Mouse (Mus musculus): ENCODE measurements around the gene Usp46. TPM values are rescaled to one million over a fixed set of nuclear protein-coding genes. Genes with fewer than 3 reads are reported as not detected.
"Not testable (repeated sequence)": the region's sequence is repeated elsewhere in the genome, so short reads cannot be mapped to it uniquely, and the experiment has no call there.

The Usp46 gene
- total and polyA plus RNA-seq, 2 experiments from 2014 or later: 36.2 to 55.6 TPM

- Histone ChIP-seq H3K27me3 (ENCODE audit: insufficient read depth, low read length) (no peaks in the 10 kb centered on the region), H3K4me1 (ENCODE audit: insufficient read depth, low read length) (no peaks in the 10 kb centered on the region), H3K9ac (replicated peaks; ENCODE audit: low read length, poor library complexity, severe bottlenecking) (no peak overlapping the region), H3K4me3 (ENCODE audit: low read depth, low read length) (no peak overlapping the region), H3K4me2 (ENCODE audit: low read depth, low read length, poor library complexity, severe bottlenecking) (no peak overlapping the region), H3K27ac (ENCODE audit: low read depth, low read length) (no peak overlapping the region), H3K36me3 (ENCODE audit: insufficient read depth, low read length) (no peaks in the 10 kb centered on the region), H3K9me3 (ENCODE audit: low read length) (no peaks in the 10 kb centered on the region)
- no peak for TF ChIP-seq CTCF (IDR thresholded peaks at IDR 0.05)
- DNase-seq (ENCODE audit: low spot score) (no peak), ATAC-seq (ENCODE audit: low FRiP score) (no peak)
- 40% methylated on average over 7 of the region's 7 CpGs for WGBS
These were observed 98.1 kb downstream of the Usp46 start for GRCm38 (mm10) chr5:73970024-73970628.

GRCm38 (mm10) chr5:73969338-73969737 is 98.9 kb downstream of the Usp46 start:
- Histone ChIP-seq H3K27me3 (ENCODE audit: insufficient read depth, low read length) (no peaks in the 10 kb centered on the region), H3K27ac (ENCODE audit: low read depth, low read length) (no peak overlapping the region), H3K4me1 (ENCODE audit: insufficient read depth, low read length) (no peaks in the 10 kb centered on the region), H3K9ac (replicated peaks; ENCODE audit: low read length, poor library complexity, severe bottlenecking) (no peak overlapping the region), H3K4me2 (ENCODE audit: low read depth, low read length, poor library complexity, severe bottlenecking) (no peak overlapping the region), H3K4me3 (ENCODE audit: low read depth, low read length) (no peak overlapping the region), H3K9me3 (ENCODE audit: low read length) (no peaks in the 10 kb centered on the region), H3K36me3 (ENCODE audit: insufficient read depth, low read length) (no peaks in the 10 kb centered on the region)
- no peak for TF ChIP-seq CTCF (IDR thresholded peaks at IDR 0.05)
- DNase-seq (ENCODE audit: low spot score): no peak
- WGBS: 91% methylated on average over 8 of the region's 8 CpGs
- ATAC-seq (ENCODE audit: low FRiP score): no peak

- Histone ChIP-seq H3K27me3 (ENCODE audit: insufficient read depth, low read length) (no peaks in the 10 kb centered on the region), H3K9me3 (ENCODE audit: low read length) (no peaks in the 10 kb centered on the region), H3K36me3 (ENCODE audit: insufficient read depth, low read length) (no peaks in the 10 kb centered on the region), H3K4me2 (ENCODE audit: low read depth, low read length, poor library complexity, severe bottlenecking) (no peak overlapping the region), H3K27ac (ENCODE audit: low read depth, low read length) (no peak overlapping the region), H3K4me1 (ENCODE audit: insufficient read depth, low read length) (no peaks in the 10 kb centered on the region), H3K4me3 (ENCODE audit: low read depth, low read length) (no peak overlapping the region), H3K9ac (replicated peaks; ENCODE audit: low read length, poor library complexity, severe bottlenecking) (no peak overlapping the region)
- DNase-seq (ENCODE audit: low spot score): no peak
- 66% methylated on average over 7 of the region's 7 CpGs for WGBS
- no peak for ATAC-seq (ENCODE audit: low FRiP score)
- no peak for TF ChIP-seq CTCF (IDR thresholded peaks at IDR 0.05)
These were observed 108.5 kb downstream of the Usp46 start for GRCm38 (mm10) chr5:73959779-73960178.

GRCm38 (mm10) chr5:73958614-73959013 is 109.6 kb downstream of the Usp46 start:
- not testable (repeated sequence) for H3K36me3 ChIP-seq (ENCODE audit: insufficient read depth, low read length); H3K9me3 ChIP-seq (ENCODE audit: low read length); H3K4me1 ChIP-seq (ENCODE audit: insufficient read depth, low read length); H3K27ac ChIP-seq (ENCODE audit: low read depth, low read length); ATAC-seq (ENCODE audit: low FRiP score); DNase-seq (ENCODE audit: low spot score); H3K27me3 ChIP-seq (ENCODE audit: insufficient read depth, low read length); H3K4me3 ChIP-seq (ENCODE audit: low read depth, low read length); H3K9ac ChIP-seq (replicated peaks; ENCODE audit: low read length, poor library complexity, severe bottlenecking); H3K4me2 ChIP-seq (ENCODE audit: low read depth, low read length, poor library complexity, severe bottlenecking)
- WGBS: 97% methylated on average over 5 of the region's 5 CpGs

- Histone ChIP-seq H3K27me3 (ENCODE audit: insufficient read depth, low read length) (no peaks in the 10 kb centered on the region), H3K4me1 (ENCODE audit: insufficient read depth, low read length) (no peaks in the 10 kb centered on the region), H3K27ac (ENCODE audit: low read depth, low read length) (no peak overlapping the region), H3K9me3 (ENCODE audit: low read length) (no peaks in the 10 kb centered on the region), H3K4me2 (ENCODE audit: low read depth, low read length, poor library complexity, severe bottlenecking) (no peak overlapping the region), H3K4me3 (ENCODE audit: low read depth, low read length) (no peak overlapping the region), H3K36me3 (ENCODE audit: insufficient read depth, low read length) (no peaks in the 10 kb centered on the region), H3K9ac (replicated peaks; ENCODE audit: low read length, poor library complexity, severe bottlenecking) (no peak overlapping the region)
- DNase-seq (ENCODE audit: low spot score) (no peak), ATAC-seq (ENCODE audit: low FRiP score) (no peak)
- no peak for TF ChIP-seq CTCF (IDR thresholded peaks at IDR 0.05)
- whole genome bisulfite sequencing: 91% methylated on average over 5 of the region's 5 CpGs
These were observed 110.1 kb downstream of the Usp46 start for GRCm38 (mm10) chr5:73958096-73958495.

GRCm38 (mm10) chr5:73955691-73956090 is 112.5 kb downstream of the Usp46 start:
- no peak for TF ChIP-seq CTCF (IDR thresholded peaks at IDR 0.05)
- 92% methylated on average over 3 of the region's 3 CpGs for WGBS
- Histone ChIP-seq H3K4me3 (ENCODE audit: low read depth, low read length) (no peak overlapping the region), H3K27ac (ENCODE audit: low read depth, low read length) (no peak overlapping the region), H3K4me1 (ENCODE audit: insufficient read depth, low read length) (0 out of 2 replicates have a peak, but pooled peaks cover 3% of the 10 kb centered on the region), H3K9ac (replicated peaks; ENCODE audit: low read length, poor library complexity, severe bottlenecking) (no peak overlapping the region), H3K36me3 (ENCODE audit: insufficient read depth, low read length) (no peaks in the 10 kb centered on the region), H3K9me3 (ENCODE audit: low read length) (no peaks in the 10 kb centered on the region), H3K27me3 (ENCODE audit: insufficient read depth, low read length) (no peaks in the 10 kb centered on the region), H3K4me2 (ENCODE audit: low read depth, low read length, poor library complexity, severe bottlenecking) (no peak overlapping the region)
- ATAC-seq (ENCODE audit: low FRiP score) (no peak), DNase-seq (ENCODE audit: low spot score) (no peak)
